Mouse (Mus musculus): ENCODE data around the gene Clstn1. TPM values are rescaled to one million over a fixed set of nuclear protein-coding genes. Genes with fewer than 3 reads are reported as not detected.

Clstn1 gene
- polyA plus RNA-seq, 1 experiment: 1.4 TPM

- no peak for TF ChIP-seq CTCF (IDR thresholded peaks at IDR 0.05; ENCODE audit: low read depth, low read length)
- TF ChIP-seq POLR2A (IDR thresholded peaks at IDR 0.05; ENCODE audit: borderline replicate concordance, low read depth, low read length): no peak
- H3K4me3 ChIP-seq (ENCODE audit: insufficient read depth, low read length): no peak overlapping the region
- H3K27ac ChIP-seq (ENCODE audit: insufficient read depth, low read depth, low read length): 0 out of 2 replicates have a peak overlapping the region, but pooled peaks have one; percentile 9
- peaks cover 28% of the 10 kb centered on the region for H3K4me1 ChIP-seq (ENCODE audit: control insufficient read depth, insufficient read depth, low read length)
These were observed 75.8 kb downstream of the Clstn1 start for GRCm38 (mm10) chr4:149661967-149662589.

DNA sequence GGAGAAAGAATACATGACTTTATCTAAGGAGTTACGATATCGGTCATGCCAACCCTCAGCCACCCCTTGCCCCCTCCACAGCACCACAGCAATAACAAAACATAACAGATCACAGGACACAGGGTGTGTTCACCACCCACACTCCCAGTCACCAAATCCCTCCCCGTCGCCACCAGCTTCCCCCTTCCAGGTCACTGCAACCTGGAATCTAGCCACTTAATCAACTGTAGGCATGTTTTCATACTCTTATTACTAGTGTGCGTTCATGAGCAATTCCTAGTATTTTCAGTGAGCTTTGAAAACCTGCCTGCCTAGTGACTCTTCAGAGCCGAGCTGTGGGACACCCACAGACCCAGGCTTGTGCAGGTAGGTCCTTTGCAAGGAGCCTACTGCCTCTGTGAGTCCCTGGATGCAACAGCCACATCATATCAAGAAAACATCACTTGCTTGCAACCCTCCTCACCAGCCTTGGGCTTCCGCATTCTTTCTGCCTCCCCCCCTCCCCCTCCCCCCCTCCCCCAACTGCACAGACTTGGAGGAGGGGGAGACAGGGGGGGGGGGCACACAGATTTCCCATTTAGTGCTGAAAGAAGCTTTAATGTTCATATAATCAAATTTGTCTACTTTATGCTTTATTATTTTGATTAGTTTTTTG, 77.7 kb downstream of the Clstn1 start:
- Histone ChIP-seq H3K4me1 (ENCODE audit: control insufficient read depth, insufficient read depth, low read length) (peaks cover 30% of the 10 kb centered on the region), H3K27ac (ENCODE audit: insufficient read depth, low read depth, low read length) (no peak overlapping the region), H3K4me3 (ENCODE audit: insufficient read depth, low read length) (no peak overlapping the region)
- TF ChIP-seq POLR2A (IDR thresholded peaks at IDR 0.05; ENCODE audit: borderline replicate concordance, low read depth, low read length) (no peak), CTCF (IDR thresholded peaks at IDR 0.05; ENCODE audit: low read depth, low read length) (no peak)

DNA sequence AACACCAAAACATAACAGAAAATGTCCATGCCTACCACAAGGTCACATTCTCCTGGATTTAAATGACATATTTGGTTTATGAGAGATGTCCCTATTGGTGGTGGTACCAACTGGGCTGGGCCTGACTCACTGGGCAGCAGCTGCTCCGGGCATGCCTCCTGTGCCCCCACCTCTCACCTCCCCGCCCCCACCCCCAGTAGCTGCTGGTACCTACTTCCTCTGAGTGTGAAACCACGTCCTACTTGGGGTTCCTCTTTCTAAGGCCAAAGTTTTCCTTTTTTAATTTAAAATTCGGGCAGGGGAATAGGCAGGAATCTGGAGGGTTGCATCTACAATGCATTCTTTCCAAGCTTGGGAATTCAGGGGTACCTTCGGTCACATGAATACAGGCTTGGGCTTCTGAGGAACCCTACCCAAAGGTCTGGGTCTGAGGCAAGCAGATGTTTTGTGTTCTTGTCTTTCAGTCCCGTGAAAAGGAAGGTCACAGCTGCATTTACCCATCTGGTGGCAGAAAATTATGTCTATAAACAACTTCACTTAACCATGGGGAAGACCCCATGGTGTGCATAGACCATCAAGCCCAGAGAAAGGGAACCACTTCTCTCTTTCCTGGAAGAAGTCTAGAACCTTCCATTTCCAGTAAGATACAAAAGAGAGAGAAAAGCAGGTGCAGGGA, 78.9 kb downstream of the Clstn1 start:
- no peak for TF ChIP-seq CTCF (IDR thresholded peaks at IDR 0.05; ENCODE audit: low read depth, low read length)
- no peak for TF ChIP-seq POLR2A (IDR thresholded peaks at IDR 0.05; ENCODE audit: borderline replicate concordance, low read depth, low read length)
- Histone ChIP-seq H3K27ac (ENCODE audit: insufficient read depth, low read depth, low read length) (peak overlapping the region; percentile 84), H3K4me1 (ENCODE audit: control insufficient read depth, insufficient read depth, low read length) (peaks cover 30% of the 10 kb centered on the region), H3K4me3 (ENCODE audit: insufficient read depth, low read length) (no peak overlapping the region)

GRCm38 (mm10) chr4:149665692-149666090, 79.4 kb downstream of the Clstn1 start:
- Histone ChIP-seq H3K27ac (ENCODE audit: insufficient read depth, low read depth, low read length) (peak overlapping the region; percentile 84), H3K4me3 (ENCODE audit: insufficient read depth, low read length) (no peak overlapping the region), H3K4me1 (ENCODE audit: control insufficient read depth, insufficient read depth, low read length) (peaks cover 30% of the 10 kb centered on the region)
- TF ChIP-seq POLR2A (IDR thresholded peaks at IDR 0.05; ENCODE audit: borderline replicate concordance, low read depth, low read length) (no peak), CTCF (IDR thresholded peaks at IDR 0.05; ENCODE audit: low read depth, low read length) (no peak)

DNA sequence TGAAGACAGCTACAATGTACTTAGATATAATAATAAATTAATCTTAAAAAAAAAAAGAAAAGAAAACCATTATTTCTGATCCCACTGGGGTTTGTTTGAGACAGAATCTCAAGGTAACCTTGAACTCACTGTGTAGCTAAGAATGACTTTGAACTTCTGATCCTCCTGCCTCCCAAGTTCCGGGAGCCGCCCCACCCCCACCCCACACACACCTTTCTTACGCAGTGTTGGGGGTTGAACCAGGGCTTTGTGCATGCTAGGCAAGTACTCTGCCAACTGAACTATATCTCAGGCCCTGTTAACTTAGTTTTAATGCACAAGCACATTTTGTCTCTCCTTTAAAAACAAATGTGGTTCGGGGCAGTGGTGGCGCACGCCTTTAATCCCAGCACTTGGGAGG, 84.9 kb downstream of the Clstn1 start:
- H3K4me1 ChIP-seq (ENCODE audit: control insufficient read depth, insufficient read depth, low read length): peaks cover 5% of the 10 kb centered on the region
- H3K4me3 ChIP-seq (ENCODE audit: insufficient read depth, low read length): no peak overlapping the region
- TF ChIP-seq POLR2A (IDR thresholded peaks at IDR 0.05; ENCODE audit: borderline replicate concordance, low read depth, low read length) (no peak), CTCF (IDR thresholded peaks at IDR 0.05; ENCODE audit: low read depth, low read length) (no peak)
- H3K27ac ChIP-seq (ENCODE audit: insufficient read depth, low read depth, low read length): no peak overlapping the region

- Histone ChIP-seq H3K4me3 (ENCODE audit: insufficient read depth, low read length) (no peak overlapping the region), H3K4me1 (ENCODE audit: control insufficient read depth, insufficient read depth, low read length) (no peaks in the 10 kb centered on the region), H3K27ac (ENCODE audit: insufficient read depth, low read depth, low read length) (no peak overlapping the region)
- TF ChIP-seq POLR2A (IDR thresholded peaks at IDR 0.05; ENCODE audit: borderline replicate concordance, low read depth, low read length) (no peak), CTCF (IDR thresholded peaks at IDR 0.05; ENCODE audit: low read depth, low read length) (no peak)
These were observed 86.5 kb downstream of the Clstn1 start for GRCm38 (mm10) chr4:149672747-149673146.

GRCm38 (mm10) chr4:149674814-149675377, 88.6 kb downstream of the Clstn1 start:
- Histone ChIP-seq H3K4me1 (ENCODE audit: control insufficient read depth, insufficient read depth, low read length) (no peaks in the 10 kb centered on the region), H3K27ac (ENCODE audit: insufficient read depth, low read depth, low read length) (no peak overlapping the region), H3K4me3 (ENCODE audit: insufficient read depth, low read length) (no peak overlapping the region)
- TF ChIP-seq POLR2A (IDR thresholded peaks at IDR 0.05; ENCODE audit: borderline replicate concordance, low read depth, low read length) (no peak), CTCF (IDR thresholded peaks at IDR 0.05; ENCODE audit: low read depth, low read length) (no peak)

- Histone ChIP-seq H3K27ac (ENCODE audit: insufficient read depth, low read depth, low read length) (no peak overlapping the region), H3K4me1 (ENCODE audit: control insufficient read depth, insufficient read depth, low read length) (no peaks in the 10 kb centered on the region), H3K4me3 (ENCODE audit: insufficient read depth, low read length) (no peak overlapping the region)
- TF ChIP-seq POLR2A (IDR thresholded peaks at IDR 0.05; ENCODE audit: borderline replicate concordance, low read depth, low read length) (no peak), CTCF (IDR thresholded peaks at IDR 0.05; ENCODE audit: low read depth, low read length) (no peak)
These were observed 89.4 kb downstream of the Clstn1 start for GRCm38 (mm10) chr4:149675378-149676261.

DNA sequence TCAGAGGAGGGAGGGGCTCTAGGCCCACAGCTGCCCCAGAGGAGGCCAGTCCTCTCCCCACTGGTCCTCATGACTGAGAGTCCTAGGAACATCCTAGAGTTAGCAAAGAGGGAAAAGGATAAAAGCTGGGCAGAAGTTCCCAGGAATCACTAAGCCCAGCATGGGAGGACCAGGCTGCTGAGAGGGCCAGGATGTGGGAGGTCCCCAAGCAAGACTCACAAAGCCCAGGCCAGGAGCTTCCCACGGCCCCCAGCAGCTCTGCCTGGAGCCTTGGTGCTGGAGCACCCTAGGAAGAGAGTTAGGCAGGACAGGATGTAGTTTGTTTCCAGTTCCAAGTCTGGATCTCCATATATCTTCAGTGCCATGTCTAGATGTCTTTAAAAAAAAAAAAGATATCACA, 91.7 kb downstream of the Clstn1 start:
- Histone ChIP-seq H3K4me1 (ENCODE audit: control insufficient read depth, insufficient read depth, low read length) (no peaks in the 10 kb centered on the region), H3K27ac (ENCODE audit: insufficient read depth, low read depth, low read length) (no peak overlapping the region), H3K4me3 (ENCODE audit: insufficient read depth, low read length) (no peak overlapping the region)
- TF ChIP-seq CTCF (IDR thresholded peaks at IDR 0.05; ENCODE audit: low read depth, low read length): no peak
- TF ChIP-seq POLR2A (IDR thresholded peaks at IDR 0.05; ENCODE audit: borderline replicate concordance, low read depth, low read length): no peak
